Mouse (Mus musculus) adrenal gland, postnatal 25 days (tissue): Measurements from ENCODE around the gene Tbc1d16. TPM values are rescaled to one million over a fixed set of nuclear protein-coding genes. Genes with fewer than 3 reads are reported as not detected.

Experiments used
- DNase-seq: peaks from one replicate; pipeline ENCODE4 v3.0.0; 2021; ENCODE audit warnings: mixed read lengths
- total RNA-seq: library from RNA; stranded (reverse); gene quantifications from 2 replicates; pipeline ENCODE4 v1.2.3, GENCODE M21; 2021

Tbc1d16 gene
- total RNA-seq, 1 experiment from 2014 or later, result 14.3 TPM

DNA sequence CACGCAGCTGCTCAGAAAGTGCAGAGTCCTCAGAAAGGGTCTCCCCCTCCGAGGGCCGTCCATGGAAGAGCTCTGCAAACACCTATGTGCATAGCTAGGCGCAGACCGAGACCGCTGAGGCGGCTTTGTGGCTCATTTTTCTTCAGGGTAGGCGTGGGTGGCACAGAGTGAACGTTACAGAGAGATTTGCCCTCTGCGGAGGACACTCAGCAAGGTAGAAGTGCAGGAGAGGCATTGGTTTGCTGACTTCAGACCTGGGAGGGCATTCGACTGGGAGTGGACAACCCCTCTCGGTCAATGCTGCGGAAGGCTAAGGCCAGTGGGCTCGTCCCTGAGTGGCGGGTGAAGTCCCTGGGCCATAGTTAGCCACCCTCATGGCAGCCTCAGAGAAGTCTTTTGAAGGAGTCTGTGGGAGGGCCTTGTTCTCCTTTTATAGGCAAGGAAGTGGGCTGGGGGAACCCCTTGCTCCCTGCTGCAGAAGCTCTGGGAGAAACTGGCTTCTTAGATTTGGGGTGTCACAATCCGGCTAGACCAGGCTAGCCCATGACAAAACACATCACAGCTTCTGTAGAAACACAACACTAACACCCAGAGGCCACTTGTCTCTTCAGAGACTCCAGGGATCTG is 84.8 kb downstream of the Tbc1d16 start:
- DNase-seq, result no peak

DNA sequence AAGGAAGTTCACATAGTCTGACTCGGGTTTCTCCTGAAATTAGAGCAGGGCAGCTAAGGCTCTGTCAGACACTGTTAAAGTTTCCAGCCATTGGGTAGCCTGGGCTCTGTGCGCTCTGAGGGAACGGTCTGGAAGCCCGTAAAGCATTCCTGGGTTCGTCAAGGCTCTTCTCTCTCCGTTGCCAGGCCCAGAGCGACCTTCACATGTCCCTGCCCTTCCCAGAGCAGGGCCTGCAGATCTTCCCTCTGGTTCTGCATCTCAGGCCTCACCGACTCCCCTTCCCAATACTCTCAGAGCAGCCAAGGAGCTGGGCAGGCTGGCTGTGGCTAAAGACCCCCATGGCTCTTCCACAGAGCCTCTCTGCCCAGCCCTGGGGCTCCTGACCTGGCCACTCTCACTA is 85.7 kb downstream of the Tbc1d16 start:
- no peak for DNase-seq

DNA sequence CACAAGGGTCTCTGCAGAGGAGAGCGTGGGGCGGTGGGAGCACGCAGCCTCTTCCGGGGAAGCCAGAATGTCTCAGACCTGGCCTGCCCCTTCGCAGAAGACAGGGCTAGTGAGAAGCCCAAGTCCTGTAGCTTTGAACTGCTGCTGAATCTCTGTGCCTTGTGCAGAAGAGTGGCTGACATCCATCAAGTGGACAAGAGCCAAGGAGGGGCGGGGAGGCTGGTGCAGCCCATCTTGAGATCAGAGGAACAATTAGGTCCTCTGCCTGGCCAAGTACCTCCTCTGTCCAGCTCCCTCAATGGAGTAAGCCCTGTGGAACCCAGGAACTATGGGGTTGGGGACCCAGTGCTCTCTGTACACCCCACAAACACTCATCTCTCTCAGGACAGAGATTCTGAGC is 89.3 kb downstream of the Tbc1d16 start:
- no peak for DNase-seq

DNA sequence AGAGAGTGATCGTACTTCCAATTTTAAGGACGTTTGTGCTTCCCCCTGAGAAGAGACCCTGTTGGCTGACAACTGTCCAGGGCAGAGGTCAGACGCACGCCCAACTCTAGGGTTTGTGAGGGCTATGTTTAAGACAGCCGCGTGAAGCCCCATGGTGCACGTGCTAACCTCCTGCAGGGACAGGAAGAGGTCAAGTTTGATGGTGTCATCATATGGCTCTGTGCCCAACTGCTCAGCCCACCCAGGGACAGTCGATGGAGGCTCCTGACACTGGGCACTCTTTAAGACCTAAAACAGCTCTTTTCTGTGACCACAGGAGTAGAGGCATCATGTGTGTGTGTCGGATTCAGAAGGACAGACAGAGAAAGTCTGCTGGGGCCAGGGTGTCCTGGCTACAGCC is 90.1 kb downstream of the Tbc1d16 start:
- no peak for DNase-seq

DNA sequence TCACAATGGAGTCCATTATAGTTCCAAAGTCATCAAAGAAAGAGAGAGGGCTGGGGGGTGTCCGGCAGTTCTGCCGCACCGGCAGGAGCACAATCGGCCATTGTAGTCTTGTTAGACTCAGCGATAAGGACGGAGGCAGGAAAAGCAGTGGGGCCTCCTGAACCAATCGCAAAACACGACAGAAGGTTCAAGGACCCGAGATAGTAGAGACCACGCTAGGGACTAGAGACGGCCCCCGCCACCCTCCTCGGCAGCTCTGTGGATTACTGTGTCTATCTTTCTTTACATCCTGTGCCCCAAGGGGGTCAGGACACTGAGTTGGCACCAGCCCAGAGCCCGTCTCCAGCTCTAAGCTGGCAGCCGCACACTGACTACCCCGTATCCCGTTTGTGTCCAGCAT is 93.7 kb downstream of the Tbc1d16 start:
- no peak for DNase-seq

DNA sequence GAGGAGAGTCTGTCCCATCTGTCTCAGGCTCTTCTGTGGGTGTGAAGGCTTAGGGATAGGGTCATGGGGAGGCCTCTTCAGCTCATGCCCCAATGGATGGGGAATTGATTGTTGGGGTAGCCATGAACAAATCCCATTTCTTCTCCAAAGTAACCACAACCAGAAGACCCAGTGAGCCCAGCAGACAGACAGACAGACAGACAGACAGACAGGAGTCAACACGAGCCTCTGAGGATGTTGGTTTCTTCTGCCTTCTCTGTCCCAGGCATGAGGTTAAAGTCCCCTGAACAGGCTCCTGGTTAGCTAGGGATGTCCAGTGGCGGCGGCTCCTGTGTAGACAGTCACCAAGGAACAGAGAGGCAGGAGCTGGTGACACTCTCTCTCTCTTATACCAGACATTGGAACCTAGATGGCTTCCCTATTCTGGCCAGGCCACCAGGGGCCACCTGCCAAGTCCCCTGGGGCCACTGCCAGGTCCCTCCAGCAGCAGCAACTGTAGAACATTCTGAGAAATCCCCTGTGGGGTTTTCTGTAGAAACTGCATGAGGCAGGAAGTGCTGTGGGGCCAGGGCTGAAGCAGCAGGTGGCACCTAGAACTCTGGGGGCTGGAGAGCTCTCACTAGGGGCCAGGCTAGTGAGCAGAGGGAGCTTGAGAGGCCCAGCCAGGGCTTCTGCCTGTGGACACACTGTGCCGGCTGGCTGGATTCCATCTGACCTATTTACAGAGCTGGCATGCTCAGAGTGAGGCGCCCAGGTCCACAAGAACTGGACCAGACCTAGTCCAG is 94.7 kb downstream of the Tbc1d16 start:
- peak; percentile 75 for DNase-seq

DNA sequence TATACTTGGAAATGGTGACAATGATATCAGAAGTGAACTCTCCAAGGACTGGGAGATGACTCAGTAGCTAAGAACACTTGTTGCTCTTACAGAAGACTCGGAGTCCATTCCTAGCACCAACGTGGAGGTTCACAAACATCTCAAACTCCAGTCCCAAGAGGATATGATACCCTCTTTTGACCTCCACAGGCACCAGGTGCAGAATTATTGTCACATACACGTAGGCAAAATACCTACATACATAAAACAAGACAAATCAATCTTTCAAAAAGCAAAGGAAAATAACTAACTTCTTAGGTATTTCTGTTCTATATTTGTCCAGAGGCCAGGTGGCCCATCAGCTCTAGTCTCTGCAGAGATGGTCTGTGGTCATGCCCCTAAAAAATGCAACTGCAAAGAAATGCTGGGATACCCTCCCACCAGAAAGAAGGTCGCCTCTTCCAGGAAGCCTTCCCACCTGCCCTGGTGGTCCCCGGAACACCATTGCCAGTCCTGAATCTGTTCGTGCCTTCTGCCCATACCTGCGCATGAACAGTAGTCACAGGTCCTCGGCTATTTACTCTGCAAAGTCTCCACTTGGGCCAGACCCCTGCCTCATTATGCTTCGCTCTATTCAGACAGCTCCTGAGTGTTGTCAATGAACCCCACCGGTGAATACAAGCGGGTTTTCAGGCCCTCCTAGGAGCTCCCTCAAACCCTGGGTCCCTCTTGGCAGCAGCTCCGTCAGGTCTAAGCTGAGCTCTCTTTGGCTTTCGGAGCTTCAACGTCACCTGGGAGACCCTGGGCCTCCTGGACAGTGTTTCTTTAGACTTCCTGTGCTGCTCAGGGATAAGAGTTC is 95.9 kb downstream of the Tbc1d16 start:
- no peak for DNase-seq

DNA sequence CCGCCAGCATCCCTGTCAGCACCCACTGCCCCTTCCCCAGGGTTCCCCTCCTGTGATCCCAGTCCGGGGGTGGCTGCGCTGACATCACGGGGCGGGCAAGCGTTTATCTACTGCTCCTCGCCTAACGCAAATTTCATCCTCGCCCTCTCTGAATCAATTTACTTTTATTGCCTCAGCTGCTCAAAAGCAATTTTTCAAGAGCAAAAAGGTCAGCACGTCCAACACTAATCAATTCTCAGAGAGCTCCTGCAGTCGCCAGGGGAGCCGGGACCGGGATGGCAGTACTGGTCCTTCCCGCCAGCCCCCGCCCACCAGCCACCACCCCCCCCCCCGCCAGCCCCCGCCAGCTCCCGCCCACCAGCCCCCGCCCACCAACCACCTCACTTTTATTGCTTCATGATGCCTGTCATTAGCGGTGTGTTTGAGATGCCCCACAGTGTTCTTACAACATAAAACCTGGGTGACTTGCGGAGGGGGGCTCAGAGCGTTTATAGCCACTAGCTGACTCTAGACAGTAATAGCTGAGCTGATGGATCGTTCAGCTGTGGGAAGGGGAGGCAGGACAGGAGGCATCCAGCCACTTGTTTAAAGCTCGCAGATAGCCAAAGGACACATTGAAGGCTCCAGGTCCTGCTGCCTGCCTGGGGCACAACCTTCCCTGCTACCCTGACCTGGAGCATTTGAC is 98.1 kb downstream of the Tbc1d16 start:
- no peak for DNase-seq

DNA sequence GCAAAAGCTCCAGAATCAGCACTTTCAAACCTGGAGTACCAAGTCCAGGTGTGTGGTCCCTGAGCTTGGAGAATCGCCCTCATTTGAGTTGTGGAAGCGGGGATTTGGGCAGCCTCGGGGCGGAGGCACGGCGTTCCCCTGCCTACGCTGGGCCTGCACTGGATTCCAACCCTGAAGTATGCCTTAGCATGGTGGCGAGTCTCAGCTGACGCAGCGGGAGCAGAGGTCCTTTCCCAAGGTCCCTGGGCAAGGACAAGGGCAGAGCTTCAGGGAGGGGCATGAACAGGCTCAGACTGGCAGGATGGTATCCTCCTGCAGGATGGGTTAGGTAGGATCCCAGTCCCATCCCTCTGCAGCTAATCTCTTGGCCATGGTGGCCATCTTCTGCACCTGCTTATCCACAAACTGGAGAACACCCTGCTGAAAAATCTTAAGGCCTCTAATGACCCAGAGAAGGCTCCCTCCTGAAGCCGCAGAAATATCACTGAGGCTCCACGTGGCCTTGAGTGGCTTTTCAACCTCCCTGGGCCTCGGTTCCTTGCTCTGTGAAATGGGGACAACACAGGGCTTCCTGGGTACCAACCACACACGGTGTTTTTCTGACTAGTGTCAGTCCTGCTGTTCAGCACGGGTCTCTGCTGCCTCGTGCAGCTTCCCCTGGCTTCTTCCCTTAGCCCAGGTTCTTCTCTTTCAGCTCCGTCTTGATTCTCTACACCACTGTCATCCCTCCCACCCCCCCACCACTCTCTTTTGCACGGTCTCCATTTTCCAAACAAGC is 98.8 kb downstream of the Tbc1d16 start:
- peak; percentile 63 for DNase-seq

DNA sequence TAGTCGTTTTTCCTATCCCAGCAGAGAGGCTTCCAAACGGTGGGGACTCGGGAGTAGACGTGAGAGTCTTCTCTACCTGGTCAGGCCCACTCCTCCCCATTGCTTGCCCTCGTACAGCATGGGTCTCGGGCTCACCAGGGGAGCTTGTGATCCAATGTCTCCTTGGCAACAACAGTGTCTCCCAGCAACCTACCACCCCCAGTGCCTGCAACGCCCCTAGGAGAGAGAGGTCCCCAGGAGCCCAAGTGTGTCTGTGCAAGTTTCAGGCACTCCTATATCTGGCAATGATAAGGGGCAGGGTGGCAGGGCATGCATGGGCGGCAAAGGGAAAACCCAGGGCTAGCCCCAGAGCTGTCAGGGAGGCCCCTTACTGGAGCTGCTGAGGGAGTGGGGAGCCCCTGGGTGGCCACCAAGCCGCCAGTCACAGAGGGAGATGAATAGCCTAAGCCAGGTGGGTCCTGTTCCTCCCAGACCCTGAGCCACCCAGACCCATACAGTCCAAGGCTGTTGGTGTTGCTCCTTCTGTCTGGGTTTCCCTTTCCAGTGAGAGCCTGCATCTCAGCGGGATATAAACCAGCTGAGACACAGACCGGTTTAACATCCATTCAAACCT is 99.5 kb downstream of the Tbc1d16 start:
- no peak for DNase-seq

DNA sequence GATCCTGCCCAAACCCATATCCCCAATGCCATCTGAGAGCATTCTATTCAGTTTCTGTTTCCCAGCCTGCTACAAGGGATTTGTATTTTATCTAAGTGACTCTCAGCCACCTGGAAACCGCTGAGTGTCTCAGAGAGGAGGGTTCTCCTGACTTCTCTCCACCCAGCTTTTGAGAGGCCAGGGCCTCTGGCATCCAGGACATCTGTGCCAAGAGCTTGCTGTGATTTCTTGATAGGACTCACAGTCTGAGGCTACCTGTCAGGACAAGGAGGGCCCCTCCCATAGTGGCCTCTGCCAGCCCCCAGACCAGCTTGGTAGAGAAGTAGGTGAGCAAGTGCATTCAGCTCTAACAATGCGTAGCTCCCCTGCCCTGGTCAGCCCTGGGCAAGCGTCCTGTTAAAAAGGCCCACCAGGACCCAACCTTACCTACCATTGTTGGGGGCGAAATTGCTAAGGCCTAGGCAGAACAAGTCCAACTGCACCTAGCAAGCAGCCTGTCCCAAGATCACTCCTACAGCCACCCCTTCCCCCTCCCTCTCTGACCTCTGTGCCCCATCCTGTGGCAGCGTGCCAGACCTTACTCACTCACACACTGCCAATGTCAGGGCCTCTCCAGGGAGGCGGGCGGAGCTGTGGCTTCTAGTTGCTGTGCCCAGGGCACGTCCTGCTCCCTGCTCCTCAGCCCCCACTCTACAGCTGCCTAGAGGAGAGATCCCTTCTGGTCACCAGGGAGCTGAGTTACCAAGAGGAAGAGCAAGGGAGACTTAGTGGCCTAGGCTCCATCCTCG is 100.4 kb downstream of the Tbc1d16 start:
- DNase-seq, result peak; percentile 95

DNA sequence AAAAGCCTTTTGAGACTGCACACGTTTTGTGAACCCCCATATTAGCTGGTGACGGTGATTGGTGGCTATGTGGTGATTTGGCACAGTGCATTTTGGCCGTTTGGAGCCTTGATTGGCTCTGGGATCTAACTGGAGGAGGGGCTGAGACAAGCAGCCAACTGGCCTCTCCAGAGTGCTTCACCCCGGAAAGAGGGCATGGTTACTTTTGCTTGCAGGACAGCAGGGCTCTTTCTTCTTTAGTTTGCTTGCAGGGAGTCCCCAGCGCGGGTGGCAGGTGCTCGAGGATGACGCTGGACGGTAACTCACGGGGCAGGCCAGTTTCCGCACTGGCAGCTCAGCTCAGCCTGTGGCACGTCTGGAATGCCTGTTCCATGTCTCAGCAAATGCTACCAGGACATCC is 101.2 kb downstream of the Tbc1d16 start:
- peak; percentile 53 for DNase-seq

DNA sequence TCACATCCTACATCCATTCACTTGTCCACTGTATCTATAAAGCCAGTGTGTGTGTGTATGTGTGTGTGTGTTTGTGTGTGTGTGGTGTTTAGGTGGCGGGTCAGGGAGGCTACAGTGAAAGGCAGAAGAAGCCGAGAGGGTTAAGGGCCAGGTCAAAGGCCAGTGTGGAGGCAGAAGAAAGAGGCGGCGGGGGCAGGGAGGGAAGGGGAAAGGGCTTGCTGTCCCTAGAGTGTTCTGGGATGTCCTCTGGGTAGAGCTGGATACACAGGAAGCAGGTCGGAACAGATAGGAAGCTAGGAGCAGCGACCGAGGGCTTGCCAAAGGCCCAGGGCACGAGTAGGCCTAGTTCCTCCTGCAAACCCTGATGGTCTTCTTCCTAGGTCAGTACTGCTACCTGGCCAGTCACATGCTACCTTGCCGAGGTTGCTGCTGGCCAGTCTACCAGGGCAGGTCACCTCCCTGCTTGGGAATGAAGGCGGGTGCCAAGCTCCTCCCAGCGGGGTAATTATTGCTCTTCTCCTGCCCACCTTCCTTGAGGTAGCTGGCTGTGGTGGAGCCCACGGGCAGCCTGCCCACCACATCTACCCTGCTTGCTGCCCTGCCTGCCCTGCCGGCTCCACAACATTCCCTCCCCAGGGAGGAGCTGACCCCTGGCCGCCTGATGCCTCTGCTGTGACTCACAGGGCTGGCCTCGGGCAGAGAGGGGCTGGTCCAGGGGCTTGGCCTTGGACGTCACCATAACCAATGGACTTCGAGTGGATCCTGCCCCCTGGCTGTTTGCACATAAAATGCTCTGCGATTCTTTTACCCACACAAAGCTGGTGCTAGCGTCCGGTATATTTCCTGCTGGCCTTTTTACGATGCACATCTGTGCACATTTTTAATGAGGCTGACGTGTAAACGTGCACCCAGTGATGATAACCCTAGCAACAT is 102.1 kb downstream of the Tbc1d16 start:
- peak; percentile 91 for DNase-seq

DNA sequence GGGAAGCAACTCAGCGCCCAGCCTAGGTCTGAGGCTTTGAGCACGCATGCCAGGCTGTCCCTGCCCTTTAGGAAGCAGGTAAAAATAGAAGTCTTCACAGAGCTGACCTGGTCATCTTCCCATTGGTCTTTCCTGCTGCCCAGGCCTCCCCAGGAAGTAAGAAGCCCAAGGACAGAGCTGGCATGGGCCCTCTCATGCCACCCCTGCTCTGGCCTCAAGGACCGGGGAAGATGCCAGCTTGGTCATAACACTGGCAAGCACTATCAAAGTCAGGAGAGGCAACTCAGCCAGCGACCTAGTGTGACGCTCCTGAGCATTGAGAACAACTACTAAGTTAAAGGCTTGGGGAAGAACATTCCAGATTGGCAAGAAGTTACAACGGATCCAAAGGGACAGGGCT is 103.8 kb downstream of the Tbc1d16 start:
- peak; percentile 84 for DNase-seq

DNA sequence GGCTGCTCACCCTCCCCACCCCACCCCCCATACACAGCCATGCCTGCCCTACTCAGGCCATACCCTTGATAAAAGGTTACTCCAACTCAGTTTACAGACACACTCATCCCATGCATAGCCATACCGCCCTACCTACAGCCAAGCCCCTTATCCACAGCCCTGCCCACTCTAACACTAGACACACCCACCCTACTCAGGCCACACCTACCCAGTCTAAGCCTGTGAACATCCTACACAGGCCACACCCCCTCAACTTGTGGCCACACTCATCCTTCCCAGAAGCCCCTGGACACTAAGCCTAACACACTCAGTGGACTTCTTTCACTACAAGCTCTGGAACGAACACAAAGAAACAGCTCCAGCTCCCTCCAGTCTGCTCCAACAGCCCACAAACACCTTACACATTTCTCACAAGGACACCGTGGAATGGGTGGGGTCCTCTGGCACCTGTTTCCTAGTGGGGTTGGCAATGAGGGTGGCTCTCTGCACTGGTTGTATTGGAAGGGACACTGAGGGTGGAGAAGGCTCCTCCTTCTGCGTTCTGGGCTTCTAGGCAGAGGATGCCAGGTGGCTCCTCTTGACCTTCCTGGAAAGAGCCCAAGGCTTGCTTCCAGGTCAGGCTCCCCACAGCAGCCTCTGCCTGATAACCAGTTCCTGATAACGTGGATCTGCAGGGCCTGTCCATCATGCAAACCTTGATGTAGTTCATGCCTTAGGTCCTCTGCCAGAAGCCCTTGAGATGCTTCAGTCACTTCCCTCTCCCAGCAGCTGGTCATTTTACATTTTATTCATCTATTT is 104.6 kb downstream of the Tbc1d16 start:
- no peak for DNase-seq

DNA sequence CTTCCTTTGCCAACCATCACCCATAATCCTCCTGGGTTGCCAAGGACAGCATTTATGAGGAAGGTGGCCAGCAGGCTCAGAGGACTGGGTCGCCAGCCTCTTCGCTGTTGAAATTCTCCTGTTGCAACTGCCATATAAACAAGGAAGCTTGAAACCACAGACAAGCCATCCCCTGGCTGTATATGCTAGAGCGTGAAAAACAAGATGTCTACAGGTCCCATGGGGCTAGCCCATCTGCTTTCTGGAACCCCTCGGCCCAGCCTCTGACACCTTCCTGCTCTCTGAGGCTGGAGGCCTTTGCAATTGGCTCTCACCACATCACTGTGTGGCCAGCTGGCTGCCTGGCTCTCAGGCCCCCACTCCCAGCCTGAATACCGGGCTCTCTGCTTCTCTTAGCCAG is 105.9 kb downstream of the Tbc1d16 start:
- no peak for DNase-seq

DNA sequence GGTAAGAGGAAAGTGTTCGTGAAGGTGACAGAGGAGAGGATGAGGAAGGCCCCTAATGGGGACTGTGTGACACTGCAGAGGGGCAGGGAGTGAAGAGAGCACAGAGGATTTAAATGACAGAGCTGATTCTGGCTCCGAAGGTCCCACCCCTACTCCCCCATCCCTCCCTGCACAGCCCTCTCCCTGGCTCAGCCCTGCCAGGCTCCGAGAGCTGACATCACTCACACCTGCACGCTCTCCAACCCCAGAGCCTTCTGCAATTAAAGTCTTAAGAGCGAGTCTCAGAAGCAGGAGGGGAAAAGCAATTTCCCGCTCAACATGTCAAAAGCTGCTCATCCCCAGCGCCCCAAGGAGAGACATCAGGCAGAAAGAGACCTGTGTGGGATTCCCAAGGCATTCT is 109.4 kb downstream of the Tbc1d16 start:
- DNase-seq, result no peak

DNA sequence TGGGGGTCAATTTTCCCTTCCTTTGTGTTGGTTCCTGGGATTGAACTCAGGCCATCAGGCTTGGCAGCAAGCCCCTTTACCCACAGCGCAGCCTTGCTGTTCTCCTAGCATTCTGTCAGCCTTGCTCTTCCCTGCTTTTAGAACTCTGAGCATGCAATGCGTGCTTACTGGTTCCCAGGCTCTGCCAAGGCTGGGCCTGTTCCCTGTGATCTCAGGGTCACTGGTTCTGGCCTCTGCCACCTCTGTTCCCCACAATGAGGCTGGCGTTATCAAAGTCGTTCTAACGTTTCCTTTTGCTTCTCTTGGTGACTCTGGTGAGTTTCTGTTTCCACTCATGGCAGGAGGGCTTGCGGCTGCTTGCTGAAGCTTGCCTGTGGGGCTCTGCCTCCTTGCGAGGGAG is 110.4 kb downstream of the Tbc1d16 start:
- DNase-seq, result peak; percentile 28
